Mouse (Mus musculus) embryo, embryonic 10 days (tissue): ENCODE measurements around the gene Gin1.
A peak's percentile ranks its signal among the peaks of the same experiment; 100 is the strongest.
"Not testable (repeated sequence)": the region's sequence is repeated elsewhere in the genome, so short reads cannot be mapped to it uniquely, and the experiment has no call there.

Experiments
- DNase-seq: peaks from one replicate; pipeline ENCODE4 v3.0.0-alpha.2; 2015; ENCODE audit warnings: low spot score

Gene Gin1

DNA sequence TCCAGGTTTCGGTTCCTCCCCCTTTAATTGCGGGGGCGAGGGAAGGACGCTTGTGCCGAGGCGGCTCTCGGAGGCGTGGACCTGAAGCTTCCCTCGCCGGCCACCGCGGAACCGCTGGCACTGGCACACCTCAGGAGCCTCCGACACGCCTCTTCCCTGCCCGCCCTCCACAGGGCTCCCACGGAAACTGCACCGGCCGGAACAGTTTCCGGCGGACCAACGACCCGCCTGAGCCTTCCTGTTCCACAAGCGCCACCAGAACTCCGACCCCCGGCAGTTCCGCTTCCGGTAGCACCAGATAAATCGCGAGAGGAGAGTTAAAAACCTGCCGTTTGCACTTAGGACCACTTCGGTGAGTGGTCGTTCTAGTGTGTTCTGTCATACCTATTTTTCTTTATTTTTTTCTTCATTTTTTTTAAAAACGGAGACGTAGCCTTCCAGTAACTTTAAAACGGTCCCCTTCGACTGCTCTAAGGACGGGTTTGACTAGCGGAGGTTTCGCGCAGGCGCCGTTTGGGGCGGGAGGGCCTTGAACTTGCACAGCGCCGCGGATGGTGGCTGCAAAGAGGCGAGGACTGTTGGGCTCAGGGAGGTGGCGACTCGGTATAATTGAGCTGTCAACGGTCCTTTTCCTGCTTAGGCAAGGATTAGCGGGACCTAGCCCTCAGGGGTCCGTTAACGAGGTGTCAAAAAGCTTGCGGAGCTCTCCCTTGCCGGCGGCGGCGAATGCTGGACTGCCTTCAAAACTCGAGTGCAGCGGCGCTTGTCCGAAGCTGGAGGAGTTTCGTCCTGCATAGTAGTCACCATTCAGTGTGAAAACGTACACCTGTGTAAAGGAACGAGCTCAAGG lies at the start of gene Gin1, which contains the start of gene Ppip5k2:
Gin1 (plus strand) TSS at position 269 of the 850 bp plus-strand sequence.
Ppip5k2 (minus strand) TSS at position 508 of the 850 bp plus-strand sequence.
- peak; percentile 94 for DNase-seq

DNA sequence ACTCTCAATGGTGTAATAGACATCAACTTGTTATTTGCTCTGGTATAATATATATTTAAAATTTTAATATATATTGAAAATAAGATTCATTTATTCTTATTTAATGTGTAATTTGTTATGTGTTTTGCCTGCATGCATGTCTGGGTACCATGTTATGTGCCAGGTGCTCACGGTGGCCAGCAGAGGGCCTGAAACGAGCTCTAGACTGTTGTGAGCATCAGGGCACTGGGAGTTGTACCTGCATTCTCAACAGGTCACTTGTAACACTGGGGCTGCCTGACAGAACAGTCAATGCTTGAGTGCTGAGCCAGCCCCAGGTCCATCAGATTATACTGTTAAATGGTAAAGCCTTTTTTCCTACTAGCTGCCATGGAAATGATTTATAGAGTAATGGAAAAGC lies 43.2 kb upstream of the Gin1 start:
- DNase-seq, result no peak

DNA sequence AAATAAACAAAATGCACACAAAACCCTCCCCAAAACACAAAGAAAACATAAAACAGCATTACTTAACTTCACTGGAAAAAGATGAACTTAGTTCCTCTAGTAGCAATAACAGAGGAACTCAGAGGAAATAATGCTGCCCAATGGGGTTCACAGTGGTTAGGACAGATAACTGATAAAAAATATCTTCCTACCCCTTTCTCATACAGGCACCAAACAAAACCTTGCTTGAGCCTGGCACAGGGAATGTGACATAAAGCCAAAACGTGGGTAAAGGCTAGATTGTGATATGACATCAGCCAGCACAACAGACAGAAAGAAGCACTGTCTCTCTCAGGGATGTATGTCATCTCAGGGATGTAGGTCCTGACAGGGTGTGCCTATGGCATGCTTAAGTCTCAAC lies 40.6 kb upstream of the Gin1 start:
- no peak for DNase-seq

DNA sequence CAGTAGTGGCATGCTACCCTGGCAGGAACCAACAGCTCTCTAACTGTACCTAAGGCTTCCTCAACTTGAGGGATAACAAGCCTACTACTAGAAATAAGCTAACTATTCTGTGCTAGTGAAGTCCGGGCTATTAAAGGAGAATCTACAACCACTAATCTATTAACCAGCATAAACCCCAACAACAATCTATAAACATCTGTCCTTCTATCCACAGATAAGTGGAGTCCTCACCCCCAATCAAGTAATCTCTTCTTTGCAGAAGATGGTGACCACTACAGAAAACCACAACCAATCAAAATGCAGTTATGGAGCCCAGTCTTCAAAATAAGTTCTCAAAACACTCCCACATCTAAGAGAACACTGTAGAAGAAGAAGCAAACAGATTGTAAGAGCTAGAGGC lies 26.9 kb upstream of the Gin1 start:
- DNase-seq, result no peak

DNA sequence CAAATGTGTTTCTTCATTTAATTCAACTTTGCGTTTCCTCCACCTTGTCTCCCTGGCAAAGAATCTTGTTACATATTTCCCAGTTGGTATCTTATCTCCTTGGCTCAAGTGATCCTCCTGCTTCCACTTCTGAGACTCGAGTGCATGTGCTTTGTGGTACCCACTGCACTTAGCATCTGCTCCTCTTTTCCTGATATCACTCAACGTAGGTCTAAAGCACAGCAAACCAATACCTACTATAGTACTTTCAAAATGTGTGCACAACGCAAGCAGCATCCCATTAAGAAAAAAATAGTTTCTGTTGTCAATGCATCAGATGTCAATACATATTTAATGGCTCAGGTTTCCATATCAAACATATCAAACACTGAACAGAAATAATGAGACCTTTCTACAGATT lies 24.3 kb upstream of the Gin1 start:
- DNase-seq, result no peak

DNA sequence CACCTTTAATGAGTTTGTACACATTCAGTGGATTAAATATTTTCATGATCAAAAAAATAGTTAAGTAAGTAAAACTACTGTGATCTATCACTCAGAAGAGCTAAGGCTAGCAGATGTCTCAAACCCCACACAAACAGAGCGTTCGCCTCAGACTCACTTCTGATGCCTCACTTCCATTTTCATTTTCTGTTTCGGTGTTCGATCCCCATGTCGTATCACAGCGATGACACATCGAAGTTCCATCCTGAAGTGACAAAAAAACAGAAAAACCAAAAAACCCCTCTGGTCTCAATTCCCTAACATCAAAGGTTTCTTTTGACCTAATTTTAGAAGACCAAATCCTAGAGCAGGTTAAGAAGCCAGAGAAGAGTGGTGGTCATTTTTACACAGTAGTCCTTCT lies 23.7 kb upstream of the Gin1 start:
- no peak for DNase-seq

DNA sequence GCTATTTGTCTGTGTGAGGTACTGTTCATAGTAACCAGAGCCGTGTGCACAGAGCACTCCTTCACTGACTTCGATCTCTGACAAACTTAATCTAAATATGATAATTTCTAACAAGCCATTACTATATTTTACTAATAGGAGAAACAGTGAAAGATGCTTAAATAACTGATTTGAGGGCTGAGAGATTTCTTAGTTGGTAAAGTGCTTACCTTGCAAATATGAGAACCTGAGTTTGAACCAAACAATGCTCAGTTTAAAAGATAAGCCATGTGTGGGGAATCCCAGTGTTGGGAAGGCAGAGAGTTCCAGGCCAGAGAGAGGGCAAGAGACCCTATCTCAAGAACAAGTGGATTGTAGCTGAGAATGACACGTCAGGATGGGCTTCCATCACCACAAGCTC lies 21.8 kb upstream of the Gin1 start:
- DNase-seq, result no peak

DNA sequence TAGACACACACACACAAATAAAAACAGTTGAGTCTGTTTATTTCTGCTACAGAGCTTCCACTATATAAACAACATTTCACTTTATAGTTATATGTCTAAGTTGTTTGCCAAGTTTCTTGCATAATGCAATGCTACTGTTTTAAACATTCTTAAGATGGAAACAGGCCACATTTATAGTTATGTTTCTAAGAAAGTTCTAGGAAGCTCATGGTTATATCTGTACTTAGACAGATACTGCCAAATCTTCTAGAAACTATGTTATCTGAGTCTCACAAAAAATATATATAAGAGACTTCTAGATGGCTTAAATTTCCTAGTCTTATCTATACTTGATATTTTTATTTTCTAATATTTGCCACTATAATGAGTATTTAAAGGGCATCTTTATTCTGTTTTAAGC lies 16.8 kb upstream of the Gin1 start:
- DNase-seq, result no peak

DNA sequence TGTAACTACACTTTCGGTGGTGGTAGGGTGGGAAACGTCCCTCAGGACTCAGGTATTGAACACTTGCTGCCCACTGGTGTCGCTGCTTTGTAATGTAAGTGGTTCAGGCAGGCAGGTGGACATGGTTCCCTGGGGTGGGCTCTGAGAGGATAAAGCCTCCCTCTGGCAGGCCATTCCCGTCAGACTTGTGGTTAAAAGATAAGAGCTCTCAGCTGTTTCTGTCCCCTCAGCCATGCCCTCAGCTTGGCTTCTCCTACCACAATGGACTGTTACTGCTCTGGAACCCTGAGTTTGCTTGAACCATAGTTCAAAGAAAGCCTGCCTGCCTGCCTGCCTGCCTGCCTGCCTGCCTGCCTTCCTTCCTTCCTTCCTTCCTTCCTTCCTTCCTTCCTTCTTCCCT lies 15.6 kb upstream of the Gin1 start:
- no peak for DNase-seq

DNA sequence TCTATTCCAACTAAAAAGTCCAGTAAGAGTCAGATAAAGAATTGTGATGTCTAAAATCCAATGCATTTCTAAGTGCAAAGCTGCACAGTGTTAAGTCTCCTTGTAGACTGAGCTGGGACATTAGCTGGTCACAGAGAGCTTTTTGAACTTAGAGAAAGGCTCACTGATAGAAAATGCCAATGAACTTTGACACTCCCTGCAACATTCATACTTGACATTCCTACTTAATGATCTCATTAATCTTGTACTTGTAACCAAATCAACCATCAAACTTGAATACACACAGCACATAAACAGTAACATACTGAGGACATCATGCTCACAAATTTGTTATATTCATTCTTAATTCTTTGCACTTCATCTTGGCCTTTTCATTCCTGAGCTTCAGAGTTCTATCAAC lies 10.1 kb upstream of the Gin1 start:
- no peak for DNase-seq

DNA sequence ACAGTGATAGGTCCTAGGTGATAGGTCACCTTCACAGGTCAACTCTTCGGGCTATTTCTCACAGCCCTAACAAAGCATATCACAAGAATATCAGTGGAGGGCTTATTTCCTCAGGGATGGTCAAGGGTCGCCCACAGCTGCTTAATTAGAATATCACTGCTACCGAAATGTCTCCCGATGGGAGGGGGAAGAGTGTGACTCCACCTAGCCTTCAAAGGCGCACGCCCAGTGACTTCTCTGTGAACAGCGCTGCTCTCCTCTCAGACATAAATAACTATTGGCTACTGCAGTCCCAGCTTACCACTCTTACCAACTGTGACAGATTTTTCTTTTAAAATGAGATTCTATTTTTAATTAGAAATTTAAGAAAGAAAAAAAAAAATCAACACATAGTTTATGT lies 9.4 kb upstream of the Gin1 start:
- DNase-seq, result no peak

DNA sequence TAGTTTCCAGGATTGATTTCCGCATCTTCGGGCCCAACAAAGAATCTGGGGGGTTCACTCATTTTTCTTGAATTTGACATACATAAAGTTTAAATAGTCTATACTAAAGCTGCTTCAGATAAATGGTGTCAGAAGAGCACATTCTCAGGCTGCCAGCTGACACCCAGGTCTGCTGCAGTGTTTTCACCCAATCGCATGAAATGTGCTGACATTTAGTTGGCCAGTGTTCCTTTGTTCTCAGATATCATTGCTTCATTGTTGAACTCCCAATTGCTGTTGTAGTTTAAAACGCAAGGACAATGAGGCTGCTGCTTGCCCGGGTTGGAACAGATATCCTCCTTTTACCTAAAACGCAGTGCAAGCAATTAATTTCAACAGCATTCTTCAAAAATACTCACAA lies 8.5 kb upstream of the Gin1 start:
- no peak for DNase-seq

DNA sequence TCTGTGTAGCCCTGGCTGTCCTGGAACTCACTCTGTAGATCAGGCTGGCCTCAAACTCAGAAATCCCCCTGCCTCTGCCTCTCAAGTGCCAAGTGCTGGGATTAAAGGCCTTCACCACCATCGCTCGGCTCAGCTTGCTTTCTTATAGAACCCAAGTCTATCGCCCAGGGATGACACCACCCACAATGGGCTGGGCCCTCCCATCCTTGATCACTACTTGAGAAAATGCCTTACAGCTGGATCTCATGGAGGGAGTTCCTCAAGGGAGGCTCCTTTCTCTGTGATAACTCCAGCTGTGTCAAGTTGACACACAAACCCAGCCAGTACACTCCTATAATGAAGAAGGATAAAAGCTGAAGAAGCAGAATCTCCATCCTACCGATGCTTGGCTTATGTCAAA lies 4.3 kb upstream of the Gin1 start:
- DNase-seq, result not testable (repeated sequence)

DNA sequence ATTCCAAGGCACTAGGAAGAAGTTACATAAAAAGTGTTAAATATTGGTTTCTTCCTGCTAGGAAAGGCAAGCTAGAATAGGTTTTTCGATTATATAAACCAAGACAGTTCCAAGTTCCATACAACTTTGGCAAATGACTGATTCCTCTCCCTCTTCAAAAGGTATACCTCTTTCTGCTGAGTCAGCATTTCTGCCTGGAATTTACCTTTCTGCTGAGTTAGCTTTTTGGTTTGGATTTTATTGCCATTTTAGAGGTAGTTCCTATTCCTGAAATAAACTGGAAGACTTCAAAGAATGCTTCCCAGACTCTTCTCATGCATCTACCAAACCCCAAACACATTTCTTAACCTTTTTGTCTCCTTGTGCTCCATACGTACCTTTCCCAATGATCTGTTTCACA lies 1.9 kb upstream of the Gin1 start:
- DNase-seq, result no peak

DNA sequence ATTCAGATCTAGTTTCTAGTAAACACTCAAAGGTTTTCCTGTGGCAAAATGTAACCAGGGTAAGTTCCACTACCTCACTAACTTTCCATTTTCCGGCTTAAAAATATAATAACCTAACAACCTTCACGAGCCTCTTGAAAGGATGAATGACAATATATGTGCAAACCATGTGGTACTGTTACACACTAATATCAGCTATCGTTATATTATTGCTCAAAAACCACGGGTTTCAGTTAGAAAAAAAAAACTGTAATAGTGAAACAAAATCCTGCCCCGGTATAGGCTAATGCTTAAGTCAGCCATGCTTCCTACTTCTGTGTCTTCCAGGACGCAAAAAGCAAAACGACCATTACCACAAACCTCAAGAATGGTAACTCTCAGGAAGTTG lies 1.1 kb upstream of the Gin1 start:
- no peak for DNase-seq

DNA sequence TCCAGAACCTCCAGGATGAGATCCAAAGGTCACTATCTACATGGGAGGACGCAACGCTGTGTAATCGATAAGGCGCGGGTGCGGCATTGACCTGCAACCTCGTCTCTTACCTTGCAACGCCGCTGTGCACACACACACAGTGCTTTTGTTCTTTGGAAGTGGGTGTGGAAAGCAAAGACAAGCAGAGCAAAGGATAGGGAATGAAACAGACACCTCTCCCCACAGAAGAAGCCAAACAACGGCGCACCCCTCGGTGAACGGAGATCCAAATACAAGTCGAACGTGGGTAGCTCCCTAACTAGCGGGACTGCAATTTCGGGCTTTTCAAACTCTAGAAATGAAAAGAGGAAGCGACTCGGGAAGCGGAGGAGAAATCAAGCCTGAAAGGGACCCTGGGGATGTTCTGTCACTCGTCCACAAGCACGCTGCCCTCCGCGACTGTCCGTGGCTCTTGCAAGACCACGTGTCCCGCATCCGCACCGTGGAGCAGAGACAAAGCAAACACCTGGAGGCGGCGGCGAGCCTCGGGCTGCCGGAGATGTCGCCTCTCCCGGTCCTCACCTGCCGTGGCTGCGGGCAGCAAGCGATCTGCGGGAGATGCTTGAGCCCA lies 573 bp upstream of the Gin1 start:
- peak; percentile 45 for DNase-seq

DNA sequence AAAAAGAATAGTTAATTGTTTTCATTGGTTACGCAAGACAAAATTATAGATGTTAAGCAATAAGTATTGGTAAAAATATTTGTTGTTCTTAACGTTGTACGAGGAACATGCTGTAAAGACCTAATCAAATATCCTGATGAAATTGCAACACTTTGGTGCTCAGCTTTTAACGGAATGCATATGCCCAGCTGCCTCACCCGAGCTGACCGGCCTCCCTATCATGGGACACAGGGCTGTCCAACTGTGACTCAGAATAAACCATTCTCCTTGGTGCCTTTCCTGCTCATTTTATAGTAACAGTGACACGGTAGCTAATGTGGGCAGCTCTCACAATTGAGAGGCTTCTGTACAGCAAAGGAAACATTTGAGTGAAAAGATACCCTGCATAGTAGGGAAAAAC lies 1.1 kb downstream of the Gin1 start:
- DNase-seq, result no peak

DNA sequence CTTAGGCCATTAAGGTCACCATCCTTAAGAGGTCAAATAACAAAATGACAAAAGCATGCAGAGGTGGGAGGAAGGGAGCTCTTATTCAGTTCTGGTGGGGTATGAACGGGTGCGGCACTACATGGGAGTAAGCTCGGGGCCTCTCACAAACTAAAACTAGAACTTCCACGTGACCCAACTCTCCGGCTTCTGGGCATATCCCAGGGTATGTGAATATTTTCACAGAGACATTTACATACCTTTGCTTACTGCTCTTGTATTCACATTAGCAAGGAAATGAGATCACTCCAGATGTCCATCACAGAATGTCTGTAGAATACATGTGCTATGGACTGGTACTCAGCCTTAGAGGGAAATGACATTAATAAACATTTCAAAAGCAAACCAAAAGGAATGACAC lies 1.8 kb downstream of the Gin1 start:
- DNase-seq, result no peak

DNA sequence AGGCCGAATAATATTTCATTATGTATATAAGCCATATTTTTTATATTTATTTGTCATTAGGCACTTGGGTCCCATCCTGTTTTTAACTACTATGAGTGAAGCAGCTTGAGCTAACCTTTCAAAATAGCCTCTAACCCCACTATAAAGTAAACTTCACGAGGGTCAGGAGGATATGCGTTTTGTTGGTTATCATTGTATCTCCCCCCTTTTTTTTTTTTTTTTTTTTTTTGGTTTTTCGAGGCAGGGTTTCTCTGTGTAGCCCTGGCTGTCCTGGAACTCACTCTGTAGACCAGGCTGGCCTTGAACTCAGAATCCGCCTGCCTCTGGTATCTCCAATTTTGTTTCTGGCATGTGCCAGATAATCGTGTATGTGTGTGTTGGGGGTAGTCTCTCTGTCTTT lies 3.4 kb downstream of the Gin1 start:
- DNase-seq, result no peak

DNA sequence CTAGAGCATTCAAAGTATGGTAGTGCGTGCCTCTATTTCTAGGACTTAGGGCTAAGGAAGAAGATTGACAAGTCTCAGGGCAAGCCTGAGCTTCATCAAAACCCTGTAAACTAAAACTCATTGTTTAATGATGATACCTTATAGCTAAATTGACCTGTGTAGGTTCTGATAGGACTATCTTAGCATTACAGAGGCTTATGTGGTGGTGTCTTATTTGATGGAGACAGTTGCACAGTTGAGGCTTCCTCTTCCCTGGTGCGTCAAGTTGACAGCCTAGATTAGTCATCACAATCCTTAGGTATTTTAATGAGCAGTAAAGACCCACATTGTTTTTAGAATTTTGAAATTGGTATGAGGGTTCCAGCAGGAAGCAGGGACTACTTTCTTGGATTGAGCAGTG lies 4.0 kb downstream of the Gin1 start:
- DNase-seq, result no peak

DNA sequence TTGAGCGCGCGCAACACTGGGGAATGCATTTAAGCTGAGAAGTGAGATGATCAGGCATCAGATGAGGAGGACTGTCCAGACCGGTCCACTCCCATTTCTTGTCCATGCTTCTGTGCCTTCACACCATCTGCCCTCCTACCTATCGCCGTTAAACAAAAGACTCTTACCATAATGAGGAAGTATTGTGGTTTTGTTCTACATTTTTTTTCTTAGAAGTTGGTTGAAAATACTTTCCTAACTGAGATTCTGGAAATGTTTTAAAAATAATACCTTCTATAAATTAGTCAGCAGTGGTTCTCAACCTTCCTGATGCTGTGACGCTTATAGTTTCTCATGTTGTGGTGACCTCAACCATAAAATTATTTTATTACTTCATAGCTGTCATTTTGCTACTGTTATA lies 11.7 kb downstream of the Gin1 start:
- no peak for DNase-seq

DNA sequence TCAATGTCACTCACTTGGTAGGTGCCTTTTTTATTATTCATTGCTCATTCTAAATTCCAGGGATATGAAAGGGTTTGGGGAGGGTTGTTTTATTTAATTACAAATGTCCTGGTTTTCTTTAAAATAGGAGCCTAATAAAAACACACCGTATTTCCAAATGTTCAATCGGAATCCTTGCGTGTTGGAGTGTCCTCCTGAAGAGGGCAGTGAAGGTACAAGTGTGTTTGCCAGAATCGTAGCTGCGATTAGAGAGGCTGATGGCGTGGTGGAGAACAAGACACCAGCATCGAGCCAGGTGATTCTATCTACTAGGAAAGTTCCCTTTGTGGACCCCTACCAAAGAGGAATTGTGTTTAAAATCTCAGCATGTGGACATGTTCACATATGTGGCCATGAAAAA lies 15.0 kb downstream of the Gin1 start:
- peak; percentile 37 for DNase-seq

DNA sequence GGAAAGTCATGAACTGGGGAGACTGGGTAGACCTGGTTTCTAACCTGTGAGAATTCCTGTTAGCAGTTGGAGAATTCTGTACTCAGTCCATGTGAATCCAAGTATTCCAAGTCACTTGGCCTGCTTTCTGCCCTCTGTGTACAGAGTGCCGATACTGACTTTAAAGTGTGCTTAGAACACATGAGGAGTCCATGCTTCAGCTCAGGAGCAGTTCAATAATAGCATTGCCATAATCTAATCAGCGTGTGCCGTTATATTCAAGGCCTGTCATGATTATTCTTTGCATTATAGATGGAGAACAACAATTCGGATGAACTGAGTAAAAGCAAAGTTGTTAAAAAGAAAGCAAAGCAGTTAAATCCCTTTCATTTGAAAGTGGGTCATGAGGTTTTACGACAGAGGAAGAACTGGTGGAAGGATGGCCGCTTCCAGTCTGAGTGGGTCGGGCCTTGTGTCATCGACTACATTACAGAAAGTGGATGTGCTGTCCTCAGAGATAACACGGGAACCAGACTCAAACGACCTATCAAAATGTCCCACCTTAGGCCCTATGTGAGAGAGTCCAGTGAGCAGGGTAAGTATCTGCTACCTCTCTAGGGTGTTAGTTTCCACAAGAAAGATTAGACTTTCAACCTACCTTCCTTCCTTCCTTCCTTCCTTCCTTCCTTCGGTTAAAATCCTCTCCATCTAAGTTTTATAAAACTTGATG lies 15.9 kb downstream of the Gin1 start:
- no peak for DNase-seq
